Mouse (Mus musculus): ENCODE results near the gene Fam69a. TPM values are rescaled to one million over a fixed set of nuclear protein-coding genes. Genes with fewer than 3 reads are reported as not detected.
"Not testable (repeated sequence)": the region's sequence is repeated elsewhere in the genome, so short reads cannot be mapped to it uniquely, and the experiment has no call there.

Gene Fam69a
- total RNA-seq (2021) (10 to 100 TPM; 12.9 to 13.1 TPM), polyA plus RNA-seq (2012; rRNA removed) (1.5 and 2.8 TPM in 2 replicates)
- long read RNA-seq, transcript Fam69a-201 (5 exons, 2,721 nt): major isoform, 12 of 20 reads
- long read RNA-seq, partial matches to known transcripts: 6 of 20 reads
- long read RNA-seq, other reads (novel, unspliced or antisense): 1 of 20 reads

GRCm38 (mm10) chr5:107986967-107987834 is at the start of gene Fam69a:
TSS of gene Fam69a (minus strand) at chr5:107987085.
- peaks cover 1% of the 10 kb centered on the region; the same call in 1 of the 2 replicates for H3K4me1 ChIP-seq (ENCODE audit: control insufficient read depth, insufficient read depth, low read length)
- intact Hi-C loops (cut with DNase I): loop anchor here (1.0 to 5.0 kb wide), 4 partner anchors 16 to 280 kb away; partner anchors contain the start of genes Ccdc18, Dr1 and Tmed5
- H3K4me3 ChIP-seq: peak within 1 kb of the TSS; percentile 91
- no peaks in the 10 kb centered on the region for H3K36me3 ChIP-seq (ENCODE audit: control insufficient read depth, insufficient read depth, low read length)
- peak within 1 kb of the TSS; percentile 79 for H3K27ac ChIP-seq
- peak; percentile 87 to 89 for DNase-seq
- 4% methylated on average over 77 of the region's 91 CpGs for WGBS
- TF ChIP-seq POLR2A (IDR thresholded peaks at IDR 0.05; ENCODE audit: insufficient read depth, low read depth, low read length) (peak; percentile 47; the same call in 1 of the 2 replicates), EP300 (IDR thresholded peaks at IDR 0.05; ENCODE audit: insufficient read depth, low read depth, low read length) (no peak), CTCF (IDR thresholded peaks at IDR 0.05) (no peak)
- no peaks in the 10 kb centered on the region for H3K79me2 ChIP-seq (replicated peaks; ENCODE audit: control insufficient read depth, insufficient read depth, low read length)
- peak within 1 kb of the TSS; percentile 96 for H3K9ac ChIP-seq (ENCODE audit: low read depth, low read length)
- no peaks in the 10 kb centered on the region for H3K27me3 ChIP-seq (ENCODE audit: control insufficient read depth, insufficient read depth, low read length)

- no peak overlapping the region for H3K4me3 ChIP-seq
- no peak for DNase-seq
- H3K9ac ChIP-seq (ENCODE audit: low read depth, low read length): no peak overlapping the region
- TF ChIP-seq CTCF (IDR thresholded peaks at IDR 0.05) (no peak), POLR2A (IDR thresholded peaks at IDR 0.05; ENCODE audit: insufficient read depth, low read depth, low read length) (no peak), EP300 (IDR thresholded peaks at IDR 0.05; ENCODE audit: insufficient read depth, low read depth, low read length) (no peak)
- H3K36me3 ChIP-seq (ENCODE audit: control insufficient read depth, insufficient read depth, low read length): no peaks in the 10 kb centered on the region
- H3K4me1 ChIP-seq (ENCODE audit: control insufficient read depth, insufficient read depth, low read length): no peaks in the 10 kb centered on the region
- WGBS: 41% methylated on average over 2 of the region's 2 CpGs
- no peaks in the 10 kb centered on the region for H3K79me2 ChIP-seq (replicated peaks; ENCODE audit: control insufficient read depth, insufficient read depth, low read length)
- no peaks in the 10 kb centered on the region for H3K27me3 ChIP-seq (ENCODE audit: control insufficient read depth, insufficient read depth, low read length)
- H3K27ac ChIP-seq: no peak overlapping the region
- intact Hi-C loops (cut with DNase I): no loop called here
These were observed 48.6 kb upstream of the Fam69a start for GRCm38 (mm10) chr5:108035523-108035922.

- no peak overlapping the region for H3K9ac ChIP-seq (ENCODE audit: low read depth, low read length)
- no peaks in the 10 kb centered on the region for H3K79me2 ChIP-seq (replicated peaks; ENCODE audit: control insufficient read depth, insufficient read depth, low read length)
- H3K4me1 ChIP-seq (ENCODE audit: control insufficient read depth, insufficient read depth, low read length): no peaks in the 10 kb centered on the region
- 33% methylated on average over 4 of the region's 4 CpGs for WGBS
- H3K27me3 ChIP-seq (ENCODE audit: control insufficient read depth, insufficient read depth, low read length): no peaks in the 10 kb centered on the region
- TF ChIP-seq EP300 (IDR thresholded peaks at IDR 0.05; ENCODE audit: insufficient read depth, low read depth, low read length): no peak
- TF ChIP-seq CTCF (IDR thresholded peaks at IDR 0.05): peak; percentile 79
- intact Hi-C loops (cut with DNase I): loop anchor here (1.0 to 5.0 kb wide), 2 partner anchors 48 to 129 kb away; no protein-coding TSS in a partner anchor
- no peaks in the 10 kb centered on the region for H3K36me3 ChIP-seq (ENCODE audit: control insufficient read depth, insufficient read depth, low read length)
- H3K27ac ChIP-seq: no peak overlapping the region
- no peak for DNase-seq
- no peak overlapping the region for H3K4me3 ChIP-seq
These were observed 47.3 kb upstream of the Fam69a start for GRCm38 (mm10) chr5:108034194-108034593.

- DNase-seq: no peak
- Histone ChIP-seq H3K4me1 (ENCODE audit: control insufficient read depth, insufficient read depth, low read length) (no peaks in the 10 kb centered on the region), H3K27me3 (ENCODE audit: control insufficient read depth, insufficient read depth, low read length) (no peaks in the 10 kb centered on the region), H3K9ac (ENCODE audit: low read depth, low read length) (no peak overlapping the region), H3K27ac (no peak overlapping the region), H3K4me3 (no peak overlapping the region), H3K79me2 (replicated peaks; ENCODE audit: control insufficient read depth, insufficient read depth, low read length) (no peaks in the 10 kb centered on the region), H3K36me3 (ENCODE audit: control insufficient read depth, insufficient read depth, low read length) (no peaks in the 10 kb centered on the region)
- 94% methylated on average over 4 of the region's 4 CpGs for WGBS
- TF ChIP-seq EP300 (IDR thresholded peaks at IDR 0.05; ENCODE audit: insufficient read depth, low read depth, low read length) (no peak), POLR2A (IDR thresholded peaks at IDR 0.05; ENCODE audit: insufficient read depth, low read depth, low read length) (no peak), CTCF (IDR thresholded peaks at IDR 0.05) (no peak)
- intact Hi-C loops (cut with DNase I): loop anchor here (2.0 to 5.0 kb wide), 2 partner anchors 51 to 110 kb away; no protein-coding TSS in a partner anchor
These were observed 44.4 kb upstream of the Fam69a start for GRCm38 (mm10) chr5:108031267-108031666.

- Histone ChIP-seq H3K9ac (ENCODE audit: low read depth, low read length) (no peak overlapping the region), H3K4me1 (ENCODE audit: control insufficient read depth, insufficient read depth, low read length) (no peaks in the 10 kb centered on the region), H3K27me3 (ENCODE audit: control insufficient read depth, insufficient read depth, low read length) (no peaks in the 10 kb centered on the region), H3K27ac (no peak overlapping the region), H3K36me3 (ENCODE audit: control insufficient read depth, insufficient read depth, low read length) (no peaks in the 10 kb centered on the region), H3K4me3 (no peak overlapping the region), H3K79me2 (replicated peaks; ENCODE audit: control insufficient read depth, insufficient read depth, low read length) (no peaks in the 10 kb centered on the region)
- intact Hi-C loops (cut with DNase I): loop anchor here (2.0 to 5.0 kb wide), 2 partner anchors 52 to 109 kb away; no protein-coding TSS in a partner anchor
- DNase-seq: no peak
- TF ChIP-seq EP300 (IDR thresholded peaks at IDR 0.05; ENCODE audit: insufficient read depth, low read depth, low read length) (no peak), CTCF (IDR thresholded peaks at IDR 0.05) (peak; percentile 65), POLR2A (IDR thresholded peaks at IDR 0.05; ENCODE audit: insufficient read depth, low read depth, low read length) (no peak)
- WGBS: 59% methylated on average over 2 of the region's 2 CpGs
These were observed 43.1 kb upstream of the Fam69a start for GRCm38 (mm10) chr5:108029968-108030367.

- H3K36me3 ChIP-seq (ENCODE audit: control insufficient read depth, insufficient read depth, low read length); H3K9ac ChIP-seq (ENCODE audit: low read depth, low read length); H3K27me3 ChIP-seq (ENCODE audit: control insufficient read depth, insufficient read depth, low read length); H3K4me3 ChIP-seq; H3K79me2 ChIP-seq (replicated peaks; ENCODE audit: control insufficient read depth, insufficient read depth, low read length); intact Hi-C loops (cut with DNase I); DNase-seq; H3K27ac ChIP-seq; H3K4me1 ChIP-seq (ENCODE audit: control insufficient read depth, insufficient read depth, low read length): not testable (repeated sequence)
- 88% methylated on average over 7 of the region's 7 CpGs for WGBS
These were observed 42.1 kb upstream of the Fam69a start for GRCm38 (mm10) chr5:108028797-108029536.

Measured in heart, adult 2 months (tissue).